Mouse (Mus musculus) kidney, adult 9 months (tissue): ENCODE data around the gene Cenpv.
A peak's percentile ranks its signal among the peaks of the same experiment; 100 is the strongest.
"Not testable (repeated sequence)": the region's sequence is repeated elsewhere in the genome, so short reads cannot be mapped to it uniquely, and the experiment has no call there.

ENCODE experiments used
- DNase-seq: peaks from one replicate; pipeline ENCODE4 v3.0.0; 2022

Cenpv gene

DNA sequence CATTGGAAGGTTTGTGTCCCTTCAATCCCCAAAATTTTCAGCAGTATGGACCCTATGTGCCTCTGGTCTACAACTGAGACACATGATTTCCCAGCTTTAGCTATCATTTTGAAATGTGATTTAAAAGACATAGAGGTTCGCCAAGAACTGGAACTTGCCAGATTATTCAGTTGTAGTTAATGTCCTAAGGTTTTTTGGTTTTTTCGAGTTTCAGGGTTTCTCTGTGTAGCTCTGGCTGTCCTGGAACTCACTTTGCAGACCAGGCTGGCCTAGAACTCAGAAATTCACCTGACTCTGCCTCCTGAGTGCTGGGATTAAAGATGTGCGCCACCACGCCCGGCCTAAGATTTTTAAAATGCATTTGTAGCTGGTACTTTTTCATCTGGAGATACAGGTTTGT is 14.6 kb upstream of the Cenpv start:
- DNase-seq: no peak

DNA sequence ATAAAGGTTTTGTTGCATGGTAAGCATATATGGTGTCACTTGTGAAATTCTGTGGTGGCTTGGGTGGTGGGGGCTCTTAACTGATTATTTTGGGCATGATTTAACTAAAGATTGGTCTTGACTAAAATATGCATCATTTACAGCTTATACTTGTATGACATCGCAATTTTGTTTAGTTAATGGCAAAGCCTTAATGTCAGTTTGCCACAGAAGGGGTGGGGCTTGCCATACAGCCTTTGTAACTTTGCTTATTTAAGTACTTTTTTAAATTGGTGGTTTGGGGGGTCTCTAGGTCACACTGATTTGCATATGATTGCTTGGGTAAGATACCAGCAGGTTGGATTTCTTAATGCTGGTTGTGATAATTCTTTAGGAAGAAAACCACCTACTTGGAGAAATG is 14.1 kb upstream of the Cenpv start:
- DNase-seq: no peak

DNA sequence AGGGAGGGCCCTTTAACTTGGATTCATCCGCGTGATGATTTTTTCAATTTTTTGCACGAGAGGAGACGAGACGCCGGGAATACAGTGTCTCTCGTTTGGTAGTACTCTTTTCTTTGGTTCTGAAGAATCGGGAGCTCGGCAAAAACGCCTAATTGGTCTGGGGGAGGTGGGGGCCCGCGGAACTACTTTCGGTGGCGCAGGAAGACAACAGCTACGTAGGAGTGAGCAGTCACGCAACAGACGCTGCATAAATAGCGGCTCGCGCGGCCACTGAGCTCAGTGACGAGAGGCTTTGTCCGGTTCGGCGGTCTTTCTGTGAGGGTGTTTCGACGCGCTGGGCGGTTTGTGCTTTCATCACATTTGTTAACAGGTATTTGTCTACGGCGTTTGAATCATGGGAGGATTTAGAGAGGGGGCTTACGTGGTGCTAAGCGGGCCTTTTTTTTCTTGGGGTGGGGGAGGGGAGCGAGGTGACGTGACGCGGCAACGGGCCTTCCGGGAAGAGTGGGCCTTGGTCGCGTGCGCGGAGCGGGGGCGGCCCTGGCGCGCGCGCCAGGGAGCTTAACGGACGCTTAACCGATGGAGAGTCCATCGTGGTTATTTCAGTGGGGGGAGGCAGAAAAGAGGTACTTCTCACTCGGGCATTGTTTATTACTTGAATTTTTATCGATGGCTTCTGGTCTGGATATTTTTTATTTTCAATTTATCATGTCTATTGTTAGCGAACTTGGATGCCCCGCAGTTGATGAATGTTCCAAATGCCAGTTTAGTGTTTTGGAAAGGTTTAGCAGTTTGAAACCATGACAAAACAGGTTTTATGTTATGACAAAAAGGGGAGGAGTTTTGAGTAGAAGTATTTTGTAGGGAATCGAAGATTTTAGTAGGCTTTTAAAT is 12.4 kb upstream of the Cenpv start:
- DNase-seq: peak; percentile 89

DNA sequence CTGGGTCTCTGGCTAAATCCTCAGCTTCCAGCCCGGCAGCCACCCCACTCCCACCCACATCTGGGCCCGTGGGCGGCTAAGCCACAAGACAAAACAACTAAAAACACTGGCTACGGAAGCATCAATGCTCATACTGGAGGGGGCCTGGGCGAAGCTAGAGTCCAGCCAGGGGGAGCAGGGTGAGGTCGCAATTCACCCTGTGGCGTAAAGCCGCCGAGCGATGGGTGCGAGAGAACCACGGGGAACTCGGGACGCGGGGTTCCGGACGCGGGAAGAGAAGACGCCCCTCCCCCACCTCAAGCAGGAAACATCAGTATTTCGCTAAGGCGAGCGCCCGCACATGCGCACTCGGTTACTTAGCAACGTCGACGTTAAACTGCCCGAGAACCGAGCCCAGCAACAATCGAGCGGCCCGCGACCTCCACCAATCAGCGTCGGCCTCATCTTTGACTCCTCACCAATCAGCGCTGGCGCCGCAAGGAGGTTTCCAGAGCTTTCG is 11.7 kb upstream of the Cenpv start, which contains the start of gene Ubb:
TSS of gene Ubb (plus strand) at position 445 of the 499 bp plus-strand sequence.
- DNase-seq: peak; percentile 99

DNA sequence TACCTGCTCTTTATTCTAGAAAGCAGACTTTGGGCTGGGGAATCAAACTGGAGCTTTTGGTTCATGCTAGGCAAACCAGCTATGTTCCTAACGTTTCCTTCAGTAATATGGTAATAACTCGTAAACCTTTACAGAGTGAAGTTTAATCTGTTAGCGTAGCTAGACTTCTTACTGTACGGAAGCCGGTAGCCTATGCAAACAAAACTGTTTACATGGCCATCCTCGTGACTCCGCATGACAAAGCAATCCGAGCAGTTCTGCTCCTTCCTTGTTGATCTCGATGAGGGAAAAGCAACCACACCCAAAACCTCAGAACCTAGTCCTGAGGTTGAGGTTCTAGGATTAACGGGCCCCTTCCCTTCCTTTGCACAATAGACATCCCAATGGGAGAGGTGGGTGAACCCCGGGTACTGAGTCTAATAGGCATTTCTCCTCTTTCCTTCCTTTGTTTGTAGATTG is 11.2 kb upstream of the Cenpv start:
- peak; percentile 74 for DNase-seq

DNA sequence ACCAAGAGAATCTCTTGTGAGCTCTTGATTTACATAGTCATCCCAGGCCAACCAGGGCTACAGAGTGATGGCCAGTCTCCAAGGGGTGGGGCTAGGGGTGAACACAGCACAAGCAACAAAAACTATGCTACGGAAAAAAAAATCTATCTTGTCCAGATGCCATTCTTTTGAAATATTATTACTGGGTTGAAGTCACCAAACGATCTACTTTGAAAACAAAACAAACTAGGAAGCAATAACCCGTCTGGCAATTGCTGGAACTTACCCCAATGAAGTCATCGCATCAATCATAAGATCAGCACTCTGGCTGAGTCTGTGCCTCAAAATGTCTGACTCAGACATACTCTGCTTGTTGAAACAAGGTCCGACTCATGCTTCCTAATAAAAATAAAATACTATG is 10.7 kb upstream of the Cenpv start:
- DNase-seq: peak; percentile 84

DNA sequence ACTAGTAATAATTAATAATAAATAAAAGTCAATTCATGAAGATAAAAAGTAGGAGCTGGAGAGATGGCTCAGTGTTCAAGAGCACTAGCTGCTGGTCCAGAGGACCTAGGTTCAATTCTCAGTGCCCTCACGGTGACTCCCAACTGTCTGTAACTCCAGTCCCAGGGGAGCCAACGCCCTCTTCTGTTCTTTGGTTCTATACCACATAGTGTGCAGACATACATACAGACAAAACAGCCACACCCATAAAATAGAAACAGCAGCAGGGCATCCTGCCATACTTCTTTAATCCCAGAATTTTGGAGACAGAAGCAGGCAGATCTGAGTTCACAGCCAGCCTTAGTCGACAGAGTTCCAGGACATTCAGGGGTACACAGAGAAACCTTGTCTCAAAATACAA is 4.9 kb upstream of the Cenpv start:
- DNase-seq: no peak

DNA sequence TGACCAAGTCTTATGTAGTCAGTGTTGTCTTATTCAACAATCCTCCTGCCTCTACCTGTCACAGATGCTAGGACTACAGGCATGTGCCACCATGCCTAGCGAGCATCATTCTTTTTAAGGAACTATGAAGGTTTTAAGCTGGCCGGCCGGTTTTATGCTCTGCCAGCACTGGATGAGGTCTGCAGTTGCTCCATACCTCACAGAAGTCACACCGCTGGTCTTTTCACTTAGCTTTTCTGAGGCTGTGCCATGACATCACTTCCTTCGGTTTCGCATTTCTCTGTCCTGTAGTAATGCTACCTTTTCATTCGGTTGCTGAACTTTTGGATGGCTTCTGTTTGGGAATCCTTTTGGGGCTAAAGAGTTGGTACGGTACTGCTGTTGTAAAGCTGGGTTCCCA is 2.5 kb upstream of the Cenpv start:
- no peak for DNase-seq

DNA sequence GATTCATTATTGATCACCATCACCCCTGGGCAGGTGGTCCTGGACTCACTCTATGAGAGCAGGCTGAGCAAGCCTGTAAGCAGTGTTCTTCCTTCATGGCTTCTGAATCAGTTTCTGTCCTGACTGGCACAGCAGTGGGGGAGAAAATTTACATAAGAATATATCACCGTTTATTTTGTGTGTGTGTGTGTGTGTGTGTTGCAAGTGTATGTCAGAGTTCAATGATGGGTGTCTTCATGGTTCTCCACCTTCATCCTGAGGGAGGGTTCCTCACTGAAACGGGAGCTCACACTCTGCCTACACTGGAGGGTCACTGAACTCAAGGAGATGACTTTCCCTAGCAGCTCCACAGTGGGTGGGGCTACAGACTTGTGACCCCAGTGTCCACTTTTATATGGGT is 1.9 kb upstream of the Cenpv start:
- no peak for DNase-seq

DNA sequence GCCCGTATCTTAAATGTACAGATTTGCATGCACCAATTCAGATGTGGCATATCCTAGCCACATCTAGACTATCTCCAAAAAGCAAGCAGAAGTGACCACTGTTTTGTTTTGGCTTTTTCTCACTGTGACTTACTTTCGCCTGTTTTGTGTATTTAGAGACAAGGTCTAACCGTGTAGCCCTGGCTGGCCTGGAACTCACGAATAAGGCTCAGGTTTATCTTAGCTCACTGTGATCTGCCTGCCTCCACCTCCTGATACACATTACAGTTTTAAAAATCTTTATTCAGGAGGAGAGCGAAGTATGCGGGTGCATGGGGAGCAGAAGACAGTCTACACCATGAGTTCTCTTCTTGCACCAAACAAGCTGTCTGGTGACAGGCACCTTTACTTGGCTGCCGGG is 1.1 kb upstream of the Cenpv start:
- DNase-seq: no peak

DNA sequence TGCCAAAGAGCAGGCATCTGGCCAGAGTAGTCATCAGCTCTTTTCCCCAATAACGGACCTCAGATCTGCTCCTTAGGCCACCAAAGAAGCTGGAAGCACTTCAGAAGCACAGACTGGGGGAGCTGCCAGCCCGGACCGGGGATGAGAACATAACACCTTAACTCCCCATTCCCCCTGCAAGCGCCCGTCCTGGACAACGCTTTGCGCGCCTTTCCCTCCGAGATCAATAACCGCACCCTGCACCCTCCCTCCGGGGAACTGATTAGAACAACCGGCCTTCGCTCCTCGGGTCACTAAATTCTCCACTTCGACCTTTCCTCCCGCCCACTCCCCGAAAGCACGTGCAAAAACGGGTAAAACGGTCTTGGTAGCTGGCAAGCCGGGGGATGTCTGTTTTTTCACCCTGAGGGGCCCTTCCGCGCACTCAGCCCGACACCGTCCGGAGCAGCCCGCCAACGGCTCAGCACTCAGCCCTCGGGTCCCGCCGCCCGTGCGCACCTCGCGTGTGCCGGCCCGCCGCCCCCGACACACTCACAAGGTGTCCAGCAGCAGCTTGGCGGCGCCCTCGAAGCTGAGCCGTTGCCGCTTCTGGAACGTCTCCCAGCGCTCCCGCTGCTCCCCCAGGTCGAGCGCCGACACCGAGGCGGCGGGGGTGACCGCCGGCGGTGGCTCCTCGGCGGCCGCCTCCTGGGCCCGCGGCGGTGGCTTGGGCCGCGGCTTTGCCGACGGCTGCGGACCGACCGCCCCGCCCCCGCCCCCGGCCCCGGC is 556 bp downstream of the Cenpv start:
- peak; percentile 47 for DNase-seq

DNA sequence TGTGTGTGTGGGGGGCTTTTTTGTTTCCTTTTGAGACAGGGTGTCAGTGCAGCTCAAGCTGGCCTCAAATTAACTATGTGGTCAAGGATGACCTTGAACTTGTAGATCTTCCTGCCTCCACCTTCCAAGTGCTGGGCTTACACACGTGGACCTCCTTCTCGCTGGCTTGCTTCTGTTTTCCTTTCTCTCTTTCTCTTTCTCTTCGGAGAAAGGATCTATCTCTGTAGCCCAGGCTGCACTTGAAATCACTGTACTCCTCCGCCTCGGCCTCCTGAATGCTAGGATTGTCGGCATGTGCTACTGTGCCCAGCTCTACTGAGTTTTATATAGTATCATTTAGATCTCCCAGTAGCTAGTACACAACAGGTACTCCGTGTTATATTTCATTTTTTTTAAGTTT is 1.5 kb downstream of the Cenpv start:
- DNase-seq: no peak

DNA sequence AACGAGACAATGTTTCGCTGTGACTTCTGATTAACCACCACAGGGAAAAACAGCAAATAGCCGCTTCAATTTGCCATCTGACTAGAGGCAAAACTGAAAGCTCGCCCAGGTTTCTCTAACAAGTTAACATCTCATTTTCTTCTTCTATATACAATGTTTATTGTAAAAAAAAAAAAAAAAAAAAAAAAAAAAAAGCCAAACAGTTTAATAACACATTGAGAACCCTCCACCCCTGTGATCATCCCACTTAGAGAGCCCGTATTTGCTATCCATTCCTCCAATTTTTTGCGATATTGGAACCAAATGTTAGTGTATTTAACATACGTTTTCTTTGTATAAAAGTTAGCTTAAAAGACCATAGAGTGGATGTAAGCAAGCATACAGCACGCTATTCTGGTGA is 2.0 kb downstream of the Cenpv start:
- no peak for DNase-seq

DNA sequence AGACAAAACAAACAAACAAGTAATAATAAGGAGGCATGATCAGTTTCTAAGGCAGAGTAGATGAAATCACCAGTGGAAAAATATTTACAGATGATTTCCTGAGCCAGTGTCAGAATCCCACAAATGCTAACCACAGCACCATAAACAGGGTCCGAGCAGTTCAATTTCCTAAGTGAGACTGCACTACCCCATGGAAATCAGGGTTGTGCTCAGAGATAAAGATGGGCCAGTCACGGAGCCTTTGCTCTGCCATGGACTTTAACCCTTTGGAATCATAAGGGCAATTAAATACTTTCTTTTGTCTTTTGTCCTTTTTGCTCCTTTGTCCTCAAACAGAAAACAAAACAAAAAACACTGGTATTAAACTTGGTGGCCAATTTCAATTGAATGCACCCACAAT is 16.8 kb downstream of the Cenpv start:
- DNase-seq: no peak

DNA sequence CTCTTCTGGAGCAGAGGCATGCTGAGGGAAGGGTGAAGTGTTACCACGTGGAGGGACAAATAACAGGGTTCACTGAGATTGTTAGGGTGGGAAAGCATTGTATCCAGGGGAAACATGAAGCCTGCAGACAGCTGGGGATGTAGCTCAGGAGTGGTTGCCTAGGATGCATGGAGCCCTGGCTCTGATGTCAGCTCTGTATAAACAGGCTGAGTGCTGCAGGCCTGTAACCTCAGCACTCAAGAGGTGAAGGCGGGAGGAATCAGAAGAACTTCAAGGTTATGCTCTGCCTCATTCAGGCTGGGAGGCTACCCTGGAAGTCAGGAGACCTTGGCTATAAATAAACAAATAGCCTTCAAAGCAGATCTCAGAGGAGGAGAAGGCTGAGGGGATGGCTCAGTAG is 20.1 kb downstream of the Cenpv start:
- no peak for DNase-seq

DNA sequence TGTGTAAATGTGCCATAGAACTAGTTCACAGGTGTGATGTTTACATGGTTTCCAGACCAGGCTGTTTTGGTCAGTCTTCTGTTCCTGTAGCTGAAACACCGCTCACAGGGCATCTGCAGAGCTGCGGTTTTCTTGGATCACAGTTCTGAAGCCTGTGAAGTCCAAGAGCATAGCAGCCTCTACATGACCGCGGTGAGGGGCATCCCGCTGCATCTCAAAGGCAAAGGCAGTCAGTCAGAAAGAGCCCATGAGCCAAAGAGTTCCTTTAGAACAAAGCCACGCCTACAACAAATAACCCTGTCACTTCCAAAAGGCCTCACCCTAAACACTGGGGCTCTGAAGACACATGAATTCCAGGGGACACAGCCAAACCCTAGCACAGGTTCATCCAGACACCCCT is 25.8 kb downstream of the Cenpv start:
- no peak for DNase-seq

DNA sequence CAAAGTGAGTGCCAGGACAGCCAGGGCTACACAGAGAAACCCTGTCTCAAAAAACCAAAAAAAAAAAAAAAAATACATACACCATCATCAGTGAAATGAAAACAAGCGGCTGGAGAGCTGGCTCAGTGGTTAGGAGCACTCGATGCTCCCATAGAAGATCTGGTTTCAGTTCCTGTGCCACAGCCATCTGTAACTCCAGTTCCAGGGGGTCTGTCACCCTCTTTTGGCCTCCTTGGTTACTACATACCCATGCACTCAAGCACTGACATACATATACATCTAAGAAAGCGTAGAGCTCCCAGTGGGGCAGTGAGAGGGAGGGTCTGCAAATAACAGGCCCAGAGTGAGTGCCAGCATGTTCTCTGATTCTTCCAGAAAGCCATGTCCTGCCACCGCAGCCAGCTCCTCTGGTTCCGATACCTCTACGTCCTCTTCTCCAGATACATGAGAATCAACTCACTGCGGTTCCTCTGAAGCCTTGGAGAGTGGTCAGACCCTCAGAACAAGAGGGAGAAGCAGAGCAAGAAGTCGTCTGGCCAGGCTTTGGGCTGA is 26.5 kb downstream of the Cenpv start:
- no peak for DNase-seq

DNA sequence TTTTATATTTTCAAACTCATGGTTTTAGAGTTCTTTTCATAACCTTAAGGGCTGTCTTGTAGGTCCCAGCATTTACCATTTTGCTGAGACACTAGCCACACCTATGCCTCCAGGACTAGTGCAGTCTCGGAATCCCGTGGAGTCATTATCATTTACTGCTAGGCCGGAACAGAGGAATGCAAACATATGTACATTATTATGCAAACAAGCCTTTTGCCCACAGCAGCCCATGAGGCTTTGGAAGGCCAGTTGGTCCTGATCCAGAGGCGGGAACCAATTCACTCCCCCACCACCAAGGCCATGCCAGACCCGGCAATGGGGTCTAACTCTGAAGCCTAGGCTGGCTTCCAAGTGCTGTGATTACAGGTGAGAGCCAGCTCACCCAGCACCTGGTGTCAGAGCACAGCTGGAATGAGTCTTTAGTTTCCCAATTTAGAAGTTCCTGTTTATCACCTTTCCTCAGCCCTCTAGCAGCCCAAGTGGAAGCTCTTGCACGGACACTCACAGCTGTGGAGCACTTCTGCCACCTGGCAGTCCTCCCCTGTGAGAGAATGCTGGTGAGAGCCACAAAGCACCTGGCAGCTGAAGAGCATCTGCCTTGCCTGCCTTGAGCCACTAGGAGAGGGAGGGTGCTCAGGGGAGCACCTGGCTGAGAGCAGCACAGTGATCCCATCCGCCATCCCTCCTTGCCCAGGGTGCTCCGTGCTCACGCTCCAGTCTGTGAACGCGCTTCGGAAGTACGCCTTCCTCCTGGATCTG is 27.4 kb downstream of the Cenpv start:
- no peak for DNase-seq

DNA sequence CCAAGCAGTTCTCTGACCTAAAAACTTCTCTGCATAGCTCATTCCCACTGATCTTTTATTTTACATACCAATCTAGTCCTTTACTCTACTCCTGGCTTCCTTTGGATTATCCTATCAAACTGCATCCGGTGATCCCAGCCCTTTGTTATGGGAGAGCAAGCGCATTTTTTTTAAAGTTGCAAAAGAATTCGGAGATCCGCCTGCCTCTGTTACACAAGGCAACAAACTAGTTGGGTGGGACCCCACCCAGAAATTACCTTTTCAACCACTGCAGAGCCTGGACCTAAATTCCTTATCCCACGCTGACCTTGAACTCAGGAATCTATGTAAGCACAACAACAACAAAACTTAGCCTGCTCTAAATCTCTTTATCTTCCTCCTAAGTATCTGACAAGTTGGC is 28.1 kb downstream of the Cenpv start:
- no peak for DNase-seq

DNA sequence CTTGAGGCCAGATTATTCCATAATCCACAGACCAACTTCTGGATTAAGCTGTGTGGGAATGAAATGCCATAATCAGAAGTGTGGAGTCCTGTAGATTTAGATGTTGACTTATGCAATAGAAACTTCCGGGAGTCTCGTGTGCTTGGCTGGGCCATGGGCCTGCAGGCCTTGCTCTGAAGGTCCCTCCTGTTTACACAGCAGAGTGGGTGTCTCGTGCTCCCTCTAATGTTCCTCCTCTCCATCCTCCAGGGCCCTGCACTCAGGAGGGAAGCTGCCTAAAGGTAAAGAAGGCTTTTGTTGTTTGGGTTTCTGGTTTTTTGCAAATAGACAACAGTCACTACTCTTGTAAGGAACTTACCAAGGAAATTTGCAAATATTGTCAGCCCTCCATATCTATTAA is 29.5 kb downstream of the Cenpv start:
- DNase-seq: no peak

DNA sequence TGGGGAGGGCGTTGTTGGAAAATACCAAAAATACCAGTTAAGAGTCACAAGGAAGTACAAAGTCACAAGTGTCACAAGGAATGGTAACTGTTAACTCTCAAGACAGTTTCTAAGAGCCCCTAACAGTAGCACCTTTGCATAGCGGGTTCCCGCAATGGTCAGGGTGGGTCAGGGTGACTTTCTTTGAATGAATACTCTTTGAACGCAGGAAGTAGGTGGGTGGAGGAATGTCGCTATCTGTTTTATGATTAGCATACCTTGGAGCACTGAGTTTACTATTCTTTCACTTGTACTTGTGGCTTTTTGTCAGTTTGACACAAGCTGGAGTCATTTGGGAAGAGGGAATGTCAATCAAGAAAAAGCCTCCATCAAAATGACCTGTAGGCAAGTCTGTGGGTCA is 30.2 kb downstream of the Cenpv start:
- not testable (repeated sequence) for DNase-seq

DNA sequence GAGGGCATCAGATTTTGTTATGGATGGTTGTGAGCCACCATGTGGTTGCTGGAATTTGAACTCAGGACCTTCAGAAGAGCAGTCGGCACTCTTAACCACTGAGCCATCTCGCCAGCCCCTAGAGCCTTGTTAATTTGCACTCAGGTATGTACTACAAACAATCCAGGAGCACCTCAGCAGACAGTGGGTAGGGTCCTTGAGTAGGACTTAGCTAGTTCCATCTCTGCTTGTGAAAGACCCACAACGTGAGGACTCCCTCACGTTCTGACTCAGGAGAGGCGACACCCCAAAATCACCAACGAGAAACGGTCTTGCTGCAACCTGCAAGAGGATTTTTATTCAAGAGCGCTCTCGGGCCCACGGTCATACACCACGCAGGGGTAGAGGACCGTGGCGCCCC is 30.7 kb downstream of the Cenpv start:
- not testable (repeated sequence) for DNase-seq

DNA sequence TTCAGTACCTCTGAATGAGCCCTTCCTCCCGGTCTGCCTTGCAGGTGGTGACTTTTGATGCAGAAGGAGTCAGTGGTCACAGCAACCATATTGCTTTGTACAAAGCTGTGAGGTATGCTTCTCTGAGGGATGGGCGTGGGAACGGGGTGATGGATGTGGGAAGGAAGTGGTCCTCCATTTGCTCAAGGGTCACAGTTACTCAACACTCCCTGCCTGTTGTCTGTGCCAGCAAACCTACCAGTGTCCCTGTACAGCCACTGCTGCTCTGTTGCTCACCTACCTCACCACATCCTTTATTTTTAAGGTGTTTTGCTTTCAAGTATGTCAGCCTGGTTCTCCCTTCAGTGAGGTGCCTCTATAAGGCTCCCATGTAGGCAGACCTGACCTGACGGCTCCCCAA is 31.4 kb downstream of the Cenpv start:
- DNase-seq: no peak
